Mouse (Mus musculus) heart, postnatal 14 days (tissue): ENCODE results near the gene Gm34653. TPM values are rescaled to one million over a fixed set of nuclear protein-coding genes. Genes with fewer than 3 reads are reported as not detected.
"Not testable (repeated sequence)": the region's sequence is repeated elsewhere in the genome, so short reads cannot be mapped to it uniquely, and the experiment has no call there.

Source experiments
- DNase-seq, 2 experiments: peaks; one replicate each; pipeline ENCODE4 v3.0.0; 2021 to 2022
- intact Hi-C: fragments of 180-260 bp; cut with DNase I; formaldehyde crosslinking; loops from one replicate; pipeline ENCODE4 v1.15.1; 2025
- total RNA-seq, 2 experiments: library from RNA; stranded (reverse); gene quantifications; 2 replicates each; pipeline ENCODE4 v1.2.3; 2021

Gm34653 gene
- total RNA-seq, 2 experiments from 2014 or later: not detected

DNA sequence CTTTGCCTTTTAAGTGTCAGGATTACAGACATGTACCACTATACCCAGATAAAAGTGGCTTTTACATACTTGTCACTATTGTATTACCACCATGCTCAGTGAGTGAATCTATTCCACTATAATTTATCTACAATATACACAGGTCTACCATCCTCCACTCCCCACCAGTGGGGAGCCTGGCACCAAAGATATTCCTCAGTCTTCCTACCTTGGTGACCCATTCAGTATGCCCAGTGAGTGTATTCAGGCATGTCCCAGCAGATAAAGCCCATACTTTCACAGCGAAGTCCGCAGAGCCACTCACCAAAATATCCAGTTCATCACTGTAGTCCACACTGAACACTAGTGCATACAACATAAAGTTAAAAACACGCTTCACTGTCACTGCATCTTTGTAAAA lies 22.0 kb upstream of the Gm34653 start:
- intact Hi-C loops: no loop called here
- no peak for DNase-seq

- intact Hi-C loops: no loop called here
- no peak for DNase-seq
These were observed 20.1 kb upstream of the Gm34653 start for GRCm38 (mm10) chr2:34812706-34813105.

- intact Hi-C loops, DNase-seq: not testable (repeated sequence)
These were observed 16.9 kb upstream of the Gm34653 start for GRCm38 (mm10) chr2:34815893-34816292.

DNA sequence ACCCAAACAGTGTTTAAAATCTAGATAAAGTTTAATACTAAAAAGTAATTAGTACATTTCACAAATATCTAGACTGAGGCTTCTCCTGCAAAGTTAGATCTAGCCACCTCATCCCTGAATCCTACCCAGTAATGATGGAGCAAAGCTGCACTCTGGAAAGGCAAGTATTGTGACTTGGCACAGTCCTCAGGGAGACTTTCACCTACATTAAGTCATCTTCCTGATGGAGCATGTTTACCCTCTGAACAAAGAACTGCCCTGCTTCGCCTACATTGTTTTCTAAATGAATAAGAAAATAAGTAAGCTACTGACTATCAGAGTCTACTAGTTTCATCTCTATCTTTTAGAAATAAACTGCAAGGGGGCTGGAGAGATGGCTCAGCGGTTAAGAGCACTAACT lies 14.3 kb upstream of the Gm34653 start:
- DNase-seq: no peak
- intact Hi-C loops: no loop called here

GRCm38 (mm10) chr2:34825827-34826459 lies 6.9 kb upstream of the Gm34653 start, which contains the start of gene Fbxw2:
Fbxw2 (minus strand) TSS chr2:34826311.
- intact Hi-C loops: loop anchor here (5.0 kb wide), 2 partner anchors 46 to 146 kb away; partner anchors contain the start of genes Cutal and Psmd5
- peak; percentile 93 to 96 for DNase-seq

DNA sequence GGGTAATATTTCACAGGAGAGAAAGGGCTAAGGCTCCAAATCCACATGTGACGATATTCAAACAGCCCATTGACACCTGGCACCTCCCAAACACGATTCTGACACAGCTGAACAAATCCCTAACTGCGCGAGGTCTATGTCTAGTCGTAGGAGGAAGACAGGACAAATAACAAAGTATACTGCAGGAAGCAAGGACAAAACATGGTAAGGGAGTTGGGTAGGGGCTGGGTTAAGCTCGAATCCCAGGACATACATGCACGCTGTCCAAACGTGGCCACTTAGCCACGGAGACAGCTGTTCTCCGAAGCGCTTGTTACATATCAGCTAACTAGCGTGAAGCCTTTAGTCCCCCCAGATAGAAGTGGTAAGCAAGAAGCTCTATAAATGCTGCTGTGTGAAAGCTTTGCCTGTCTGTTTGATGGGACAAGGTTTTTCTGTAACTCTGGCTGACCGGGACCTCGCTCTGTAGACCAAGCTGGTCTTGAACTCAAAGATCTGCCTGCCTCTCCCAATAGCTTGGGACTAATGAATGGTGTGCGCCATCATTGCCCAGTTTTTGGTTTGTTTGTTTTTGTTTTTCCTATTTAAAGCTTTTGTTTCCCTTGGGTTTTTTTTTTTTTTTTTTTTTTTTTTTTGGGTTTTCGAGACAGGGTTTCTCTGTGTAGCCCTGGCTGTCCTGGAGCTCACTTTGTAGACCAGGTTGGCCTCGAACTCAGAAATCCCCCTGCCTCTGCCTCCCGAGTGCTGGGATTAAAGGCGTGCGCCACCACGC lies 6.2 kb upstream of the Gm34653 start:
- intact Hi-C loops: loop anchor here (5.0 kb wide), 2 partner anchors 46 to 146 kb away; partner anchors contain the start of genes Cutal and Psmd5
- peak in 1 of 2 experiments; percentile 11 for DNase-seq

- intact Hi-C loops: loop anchor here (5.0 kb wide), 2 partner anchors 45 to 145 kb away; partner anchors contain the start of genes Cutal and Psmd5
These were observed 5.2 kb upstream of the Gm34653 start for GRCm38 (mm10) chr2:34827591-34827990.

DNA sequence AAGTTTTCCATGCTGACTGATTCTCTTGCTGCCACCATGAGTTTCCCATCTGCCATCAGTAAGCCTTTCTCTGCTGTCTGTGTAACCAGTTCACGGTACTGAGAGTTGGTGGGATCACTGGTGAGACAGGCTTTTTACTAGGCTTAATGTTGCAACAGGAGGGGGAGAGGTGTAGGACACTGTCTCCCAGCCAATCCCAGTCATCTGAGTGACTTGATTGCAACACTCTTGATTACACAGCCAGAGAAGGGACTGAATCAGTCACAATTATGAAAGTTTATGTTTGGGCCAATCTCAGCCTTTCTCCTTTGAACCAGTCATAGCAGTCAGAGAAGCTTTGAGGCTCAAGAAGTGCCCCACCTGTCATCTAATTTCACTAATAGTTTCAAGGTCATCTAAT lies 4.8 kb upstream of the Gm34653 start:
- intact Hi-C loops: loop anchor here (5.0 kb wide), 2 partner anchors 44 to 144 kb away; partner anchors contain the start of genes Cutal and Psmd5
- DNase-seq: no peak

More at GRCm38 (mm10) chr2:34827591-34827990, 5.2 kb upstream of the Gm34653 start:
- DNase-seq: no peak

DNA sequence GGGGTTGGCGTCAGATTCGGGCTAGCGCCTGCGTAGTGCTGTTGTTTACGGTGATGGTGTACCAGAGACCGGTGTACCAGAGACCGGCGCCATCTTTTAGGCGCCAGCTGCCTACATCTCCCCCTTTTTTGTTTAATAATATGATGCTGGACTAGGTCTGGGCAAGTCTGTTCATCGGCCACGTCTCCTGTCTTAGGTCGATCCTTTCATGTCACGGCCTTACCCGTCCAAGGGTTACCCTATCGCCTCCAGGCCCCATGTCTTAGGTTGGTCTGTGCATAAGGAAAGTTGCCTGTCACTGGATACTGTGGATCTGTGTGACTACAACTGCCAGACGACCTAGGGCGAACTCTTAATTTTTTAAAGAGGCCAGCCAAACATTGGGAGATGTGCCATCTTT lies 2.7 kb upstream of the Gm34653 start:
- intact Hi-C loops, DNase-seq: not testable (repeated sequence)

GRCm38 (mm10) chr2:34833624-34834023 lies 817 bp downstream of the Gm34653 start:
- DNase-seq: no peak
- intact Hi-C loops: no loop called here

DNA sequence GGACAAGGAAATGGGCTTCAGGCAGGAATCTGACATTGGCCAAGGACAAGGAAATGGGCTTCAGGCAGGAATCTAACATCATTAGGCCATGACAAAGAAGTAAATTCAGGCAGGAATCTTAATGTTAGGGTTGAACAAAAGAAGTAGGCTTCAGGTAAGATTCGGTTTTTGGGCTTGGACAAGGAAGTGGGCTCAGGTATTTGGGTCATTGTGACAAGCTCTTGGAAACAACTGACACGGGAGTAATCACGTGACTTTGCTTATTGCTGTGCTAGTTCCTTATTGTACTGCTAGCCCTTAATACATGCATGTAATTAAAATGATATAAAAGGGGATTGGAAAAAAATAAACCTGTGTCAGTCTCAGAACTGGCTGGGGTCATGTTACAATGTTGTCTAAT lies 2.9 kb downstream of the Gm34653 start:
- intact Hi-C loops: loop anchor here (5.0 kb wide), 1 partner anchor 62 kb away; no protein-coding TSS in a partner anchor

GRCm38 (mm10) chr2:34840143-34840542 lies 7.3 kb downstream of the Gm34653 start:
- DNase-seq, intact Hi-C loops: not testable (repeated sequence)

More for the DNA sequence above, 2.9 kb downstream of the Gm34653 start:
- DNase-seq: no peak

DNA sequence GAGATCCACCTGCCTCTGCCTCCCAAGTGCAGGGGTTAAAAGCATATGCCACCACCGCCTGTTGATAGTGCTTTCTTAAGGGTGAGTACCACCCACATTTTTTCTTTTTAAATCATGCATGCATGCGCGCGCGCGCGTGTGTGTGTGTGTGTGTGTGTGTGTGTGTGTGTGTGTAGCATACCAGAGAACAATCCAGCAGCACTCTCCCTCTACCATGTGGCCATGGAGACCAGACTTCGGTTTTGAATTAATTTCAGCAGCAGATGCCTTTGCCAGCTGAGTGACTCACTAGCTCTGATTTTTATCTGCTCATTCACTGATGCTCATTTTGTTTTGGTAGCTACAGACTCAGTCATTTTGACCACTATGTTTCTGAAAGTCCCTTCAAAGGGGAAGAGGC lies 8.9 kb downstream of the Gm34653 start:
- intact Hi-C loops: no loop called here

DNA sequence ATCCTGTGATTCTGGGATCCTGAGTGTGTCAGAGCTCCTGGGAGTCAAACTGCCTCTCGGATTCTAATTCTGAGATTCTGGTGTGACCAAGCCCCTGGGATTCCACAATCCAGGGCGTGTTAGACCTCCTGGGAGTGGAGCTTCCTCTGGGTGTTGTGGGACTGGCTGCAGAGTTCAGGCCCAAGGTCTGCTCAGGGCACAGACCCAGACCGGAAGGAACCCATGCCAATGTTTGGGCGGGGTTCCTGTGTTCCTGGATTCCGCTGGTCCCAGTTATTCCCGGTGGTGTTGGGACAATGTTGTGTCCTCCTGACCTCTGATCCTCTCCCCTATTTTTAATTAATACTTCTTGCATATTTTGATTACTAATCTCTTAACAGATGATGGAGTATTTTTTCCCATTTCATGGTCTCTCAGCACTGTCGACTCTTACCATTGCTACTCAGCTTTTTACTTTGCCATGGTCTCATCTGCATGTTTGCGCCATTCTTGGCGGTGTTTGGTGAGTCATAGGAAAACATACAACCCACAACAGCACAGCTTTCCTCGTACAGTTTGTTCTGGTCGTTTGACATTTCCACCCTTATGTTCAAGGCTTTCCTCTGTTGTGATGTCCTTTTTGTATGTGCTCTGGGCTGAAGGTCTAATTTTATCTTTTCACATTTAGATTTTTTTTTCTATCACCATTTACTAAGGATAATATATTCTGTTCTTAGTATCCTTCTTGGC lies 10.6 kb downstream of the Gm34653 start:
- DNase-seq: peak; percentile 68 to 70
- intact Hi-C loops: no loop called here

More for the DNA sequence above, 8.9 kb downstream of the Gm34653 start:
- no peak for DNase-seq

- intact Hi-C loops: no loop called here
- DNase-seq: no peak
These were observed 14.9 kb downstream of the Gm34653 start for GRCm38 (mm10) chr2:34847702-34848101.

- no peak for DNase-seq
- intact Hi-C loops: no loop called here
These were observed 22.5 kb downstream of the Gm34653 start for GRCm38 (mm10) chr2:34855265-34855664.

DNA sequence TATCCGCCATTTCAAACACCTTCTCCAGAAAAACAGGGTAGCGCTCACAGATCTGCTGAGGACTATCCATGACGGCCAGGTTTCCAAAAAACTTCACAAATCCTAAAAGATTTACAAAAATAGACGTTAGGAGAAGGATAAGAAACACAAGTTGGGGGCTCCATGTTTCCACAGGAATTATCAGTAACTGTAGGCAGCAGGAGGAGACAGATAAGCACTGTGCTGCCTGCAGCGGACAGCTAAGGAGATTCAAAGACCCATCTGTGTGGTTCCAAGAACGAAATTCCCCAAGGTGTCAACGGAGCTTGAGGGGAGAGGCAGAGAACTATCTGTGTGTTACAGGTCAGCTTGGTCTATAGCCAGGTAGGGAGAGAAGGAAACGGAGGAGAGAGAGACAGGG lies 24.9 kb downstream of the Gm34653 start:
- intact Hi-C loops: no loop called here
- DNase-seq: no peak

GRCm38 (mm10) chr2:34869680-34870079 lies 36.9 kb downstream of the Gm34653 start:
- intact Hi-C loops: loop anchor here (2.0 to 5.0 kb wide), 3 partner anchors 42 to 101 kb away; partner anchors contain the start of gene Fbxw2
- DNase-seq: no peak

GRCm38 (mm10) chr2:34870520-34871474 lies 38.0 kb downstream of the Gm34653 start:
- intact Hi-C loops: loop anchor here (2.0 to 5.0 kb wide), 3 partner anchors 43 to 100 kb away; partner anchors contain the start of gene Fbxw2
- peak; percentile 91 to 93 for DNase-seq
